Mouse (Mus musculus) leukemia stem cell, adult 10-12 weeks (primary cell): Measurements from ENCODE around the gene Olfr374. TPM values are rescaled to one million over a fixed set of nuclear protein-coding genes. Genes with fewer than 3 reads are reported as not detected.

Experiments used
- polyA plus RNA-seq: library from polyadenylated mRNA; stranded (reverse); fragments of >175 nt; gene quantifications from 2 replicates; pipeline ENCODE4 v1.2.3, GENCODE M21; 2012; ENCODE audit warnings: low replicate concordance

Olfr374 gene
- 0.02 TPM in 1 of 2 replicates, not detected in the other for polyA plus RNA-seq

GRCm38 (mm10) chr8:72106740-72107139 is at the start of gene Olfr374:
Olfr374 (plus strand) TSS chr8:72107040.

GRCm38 (mm10) chr8:72082877-72083276 is 24.0 kb upstream of the Olfr374 start, which contains the start of gene Olfr373:
Olfr373 (plus strand) TSS chr8:72083177.

GRCm38 (mm10) chr8:72134756-72135445 is 28.1 kb downstream of the Olfr374 start, which contains the start of gene Tpm4:
Tpm4 (plus strand) TSS chr8:72134975.

GRCm38 (mm10) chr8:72160707-72161697 is 54.2 kb downstream of the Olfr374 start, which contains the start of gene Rab8a:
Rab8a (plus strand) TSS chr8:72161200.

Other genes with a start within 250 kb of the Olfr374 start
- 0.20 and 0.48 TPM in 2 replicates for gene Zfp709, start 225.0 kb upstream of the Olfr374 start, polyA plus RNA-seq
- gene Zfp882, start 198.4 kb upstream of the Olfr374 start, polyA plus RNA-seq: 0.09 and 0.49 TPM in 2 replicates
- gene Zfp617, start 198.4 kb upstream of the Olfr374 start, polyA plus RNA-seq: 0.25 and 2.2 TPM in 2 replicates
- gene Zfp961, start 156.0 kb upstream of the Olfr374 start, polyA plus RNA-seq: 1.1 and 4.8 TPM in 2 replicates
- 6.8 and 30.5 TPM in 2 replicates for gene Cyp4f18, start 97.4 kb upstream of the Olfr374 start, polyA plus RNA-seq
- not detected in 2 replicates for gene Olfr372, start 65.8 kb upstream of the Olfr374 start, polyA plus RNA-seq
- 0.06 TPM in 1 of 2 replicates, not detected in the other for gene Olfr373, start 23.9 kb upstream of the Olfr374 start, polyA plus RNA-seq
- gene Tpm4, start 27.9 kb downstream of the Olfr374 start, polyA plus RNA-seq: 15.1 and 15.6 TPM in 2 replicates
- 24.9 and 70.2 TPM in 2 replicates for gene Rab8a, start 54.2 kb downstream of the Olfr374 start, polyA plus RNA-seq
- 4.4 and 24.5 TPM in 2 replicates for gene Hsh2d, start 82.6 kb downstream of the Olfr374 start, polyA plus RNA-seq
- not detected in 2 replicates for gene Cib3, start 105.8 kb downstream of the Olfr374 start, polyA plus RNA-seq
- not detected in 2 replicates for gene Gm11034, start 106.6 kb downstream of the Olfr374 start, polyA plus RNA-seq
- gene Fam32a, start 112.7 kb downstream of the Olfr374 start, polyA plus RNA-seq: 18.2 and 24.8 TPM in 2 replicates
- 191 and 210 TPM in 2 replicates for gene Ap1m1, start 133.0 kb downstream of the Olfr374 start, polyA plus RNA-seq
- gene Gm10282, start 198.2 kb downstream of the Olfr374 start, polyA plus RNA-seq: 10.7 and 26.0 TPM in 2 replicates
- 116 and 306 TPM in 2 replicates for gene Klf2, start 212.0 kb downstream of the Olfr374 start, polyA plus RNA-seq